Mouse (Mus musculus) lung, embryonic 15.5 days (tissue): Measurements from ENCODE around the gene Dnah7a. TPM values are rescaled to one million over a fixed set of nuclear protein-coding genes. Genes with fewer than 3 reads are reported as not detected.
"Not testable (repeated sequence)": the region's sequence is repeated elsewhere in the genome, so short reads cannot be mapped to it uniquely, and the experiment has no call there.

Experiments used
- ATAC-seq: fragments of 200-750 bp; cut with Nextera tagmentation; 2 replicates; pipeline ENCODE4 v1.8.0; 2017; ENCODE audit warnings: moderate number of reproducible peaks, borderline replicate concordance; ENCODE audit not compliant: low FRiP score, low TSS enrichment; ENCODE audit errors: extremely low read depth
- H3K27ac ChIP-seq: fragments of 300-500 bp; sonication (generic); 2 replicates; pipeline ENCODE4 v1.5.1; 2015; ENCODE audit warnings: moderate library complexity, mild to moderate bottlenecking, inconsistent platforms
- H3K27me3 ChIP-seq: fragments of 300-500 bp; sonication (generic); 2 replicates; pipeline ENCODE4 v1.6.1; 2015; ENCODE audit warnings: inconsistent platforms
- H3K36me3 ChIP-seq: fragments of 300-500 bp; sonication (generic); 2 replicates; pipeline ENCODE4 v1.6.1; 2015; ENCODE audit warnings: inconsistent platforms
- H3K4me1 ChIP-seq: fragments of 300-500 bp; sonication (generic); 2 replicates; pipeline ENCODE4 v1.6.1; 2015; ENCODE audit warnings: inconsistent platforms
- H3K4me2 ChIP-seq: fragments of 300-500 bp; sonication (generic); 2 replicates; pipeline ENCODE4 v1.6.1; 2015; ENCODE audit warnings: inconsistent platforms, mild to moderate bottlenecking, moderate library complexity
- H3K4me3 ChIP-seq: fragments of 300-500 bp; sonication (generic); 2 replicates; pipeline ENCODE4 v1.5.1; 2015; ENCODE audit warnings: mild to moderate bottlenecking, inconsistent platforms
- H3K9ac ChIP-seq: fragments of 300-500 bp; sonication (generic); 2 replicates; pipeline ENCODE4 v1.6.1; 2015; ENCODE audit warnings: inconsistent platforms
- H3K9me3 ChIP-seq: fragments of 300-500 bp; sonication (generic); 2 replicates; pipeline ENCODE4 v1.6.1; 2016; ENCODE audit warnings: inconsistent platforms
- WGBS: fragments of 180-500 bp; shearing (Covaris S2); methylation state at CpG from one replicate; pipeline ENCODE4 v1.1.7; 2015; 5-methylcytosine and 5-hydroxymethylcytosine counted together
- polyA plus RNA-seq: library from polyadenylated mRNA; unstranded; fragments of >200 nt; fragmentation: Nextera tagmentation; extraction: Ambion mirVana; gene quantifications from 2 replicates; pipeline ENCODE4 v1.2.1, GENCODE M21; 2015

Dnah7a gene
- 1.8 and 2.0 TPM in 2 replicates for polyA plus RNA-seq

GRCm38 (mm10) chr1:53706431-53707361 is at the start of gene Dnah7a:
Dnah7a (minus strand) TSS chr1:53706784.
- Histone ChIP-seq H3K9ac (peak within 1 kb of the TSS; percentile 23; the same call in 1 of the 2 replicates), H3K4me1 (peaks cover 3% of the 10 kb centered on the region; the same call in 1 of the 2 replicates), H3K36me3 (no peaks in the 10 kb centered on the region), H3K9me3 (no peaks in the 10 kb centered on the region), H3K4me3 (peak within 1 kb of the TSS; percentile 46), H3K27me3 (no peaks in the 10 kb centered on the region), H3K27ac (no peak within 1 kb of the TSS), H3K4me2 (peak within 1 kb of the TSS; percentile 86)
- WGBS: 16% methylated on average over 42 of the region's 42 CpGs
- ATAC-seq: peak; percentile 77; the same call in 1 of the 2 replicates

DNA sequence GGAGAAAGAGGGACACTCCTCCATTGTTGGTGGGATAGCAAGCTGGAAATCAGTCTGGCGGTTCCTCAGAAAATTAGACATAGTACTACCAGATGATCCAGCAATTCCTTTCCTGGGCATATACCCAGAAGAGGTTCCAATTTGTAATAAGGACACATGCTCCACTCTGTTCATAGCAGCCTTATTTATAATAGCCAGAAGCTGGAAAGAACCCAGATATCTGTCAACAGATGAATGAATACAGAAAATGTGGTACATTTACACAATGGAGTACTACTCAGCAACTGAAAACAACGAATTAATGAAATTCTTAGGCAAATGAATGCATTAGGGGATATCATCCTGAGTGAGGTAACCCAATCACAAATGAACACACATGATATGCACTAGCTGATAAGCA is 46.9 kb upstream of the Dnah7a start:
- not testable (repeated sequence) for H3K9ac ChIP-seq, H3K27ac ChIP-seq, H3K36me3 ChIP-seq, H3K4me3 ChIP-seq, H3K4me1 ChIP-seq, ATAC-seq, H3K4me2 ChIP-seq, H3K27me3 ChIP-seq, H3K9me3 ChIP-seq
- 91% methylated on average over 2 of the region's 2 CpGs for WGBS

DNA sequence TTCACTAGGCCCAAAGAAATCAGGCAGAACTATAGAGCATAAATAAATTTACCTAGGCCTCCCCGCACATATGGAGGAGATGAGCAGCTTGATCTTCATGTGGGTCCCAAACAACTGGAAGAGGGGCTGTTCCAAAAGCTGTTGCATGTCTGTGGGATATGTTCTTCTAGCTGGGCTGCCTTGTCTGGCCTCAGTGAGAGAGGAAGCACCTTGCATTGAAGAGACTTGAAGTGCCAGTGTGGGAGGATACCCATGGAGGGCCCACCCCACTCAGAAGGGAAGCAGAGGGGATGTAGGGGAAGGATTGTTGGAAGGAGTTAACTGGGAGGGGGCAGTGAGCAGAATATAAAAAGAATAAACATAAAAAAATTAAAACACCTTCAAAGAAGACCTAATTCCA is 44.6 kb upstream of the Dnah7a start:
- H3K4me1 ChIP-seq: no peaks in the 10 kb centered on the region
- no peaks in the 10 kb centered on the region for H3K9me3 ChIP-seq
- WGBS: 79% methylated on average over 1 of the region's 1 CpGs
- no peak overlapping the region for H3K27ac ChIP-seq
- H3K9ac ChIP-seq: no peak overlapping the region
- no peak overlapping the region for H3K4me3 ChIP-seq
- no peak for ATAC-seq
- no peaks in the 10 kb centered on the region for H3K27me3 ChIP-seq
- no peak overlapping the region for H3K4me2 ChIP-seq
- H3K36me3 ChIP-seq: no peaks in the 10 kb centered on the region

DNA sequence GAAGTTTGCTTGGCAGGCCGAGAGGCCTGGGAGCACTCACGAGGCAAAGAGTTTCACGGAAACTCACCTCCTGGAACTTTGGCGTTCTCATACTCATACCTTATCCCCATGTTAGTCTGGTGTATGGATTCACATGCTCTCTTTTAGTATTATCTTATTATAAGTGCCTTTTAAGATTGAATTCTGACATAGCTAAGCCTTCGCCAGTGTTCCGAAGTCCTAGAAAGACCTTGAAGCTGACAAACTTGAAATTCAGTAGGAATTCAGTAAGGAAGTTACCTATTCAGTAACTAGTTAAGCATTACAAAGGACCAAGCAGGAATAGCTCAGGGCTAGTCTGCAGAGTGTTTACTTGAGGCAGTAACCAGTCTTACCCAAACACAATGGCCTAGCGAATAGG is 44.1 kb upstream of the Dnah7a start:
- not testable (repeated sequence) for H3K27me3 ChIP-seq, H3K36me3 ChIP-seq, H3K9ac ChIP-seq, H3K27ac ChIP-seq, H3K4me1 ChIP-seq, H3K4me3 ChIP-seq, H3K4me2 ChIP-seq, ATAC-seq, H3K9me3 ChIP-seq
- WGBS: 84% methylated on average over 7 of the region's 7 CpGs

GRCm38 (mm10) chr1:53749881-53750385 is 43.3 kb upstream of the Dnah7a start:
- not testable (repeated sequence) for H3K36me3 ChIP-seq, H3K27ac ChIP-seq, H3K9me3 ChIP-seq, H3K9ac ChIP-seq, H3K4me3 ChIP-seq, H3K4me2 ChIP-seq, H3K27me3 ChIP-seq, H3K4me1 ChIP-seq, ATAC-seq
- WGBS: 83% methylated on average over 1 of the region's 1 CpGs

- Histone ChIP-seq H3K4me1 (no peaks in the 10 kb centered on the region), H3K36me3 (no peaks in the 10 kb centered on the region), H3K27ac (no peak overlapping the region), H3K27me3 (no peaks in the 10 kb centered on the region), H3K9me3 (no peaks in the 10 kb centered on the region), H3K4me3 (no peak overlapping the region), H3K4me2 (no peak overlapping the region), H3K9ac (no peak overlapping the region)
- ATAC-seq: no peak
- 34% methylated on average over 8 of the region's 11 CpGs for WGBS
These were observed 42.0 kb upstream of the Dnah7a start for GRCm38 (mm10) chr1:53748571-53748970.

DNA sequence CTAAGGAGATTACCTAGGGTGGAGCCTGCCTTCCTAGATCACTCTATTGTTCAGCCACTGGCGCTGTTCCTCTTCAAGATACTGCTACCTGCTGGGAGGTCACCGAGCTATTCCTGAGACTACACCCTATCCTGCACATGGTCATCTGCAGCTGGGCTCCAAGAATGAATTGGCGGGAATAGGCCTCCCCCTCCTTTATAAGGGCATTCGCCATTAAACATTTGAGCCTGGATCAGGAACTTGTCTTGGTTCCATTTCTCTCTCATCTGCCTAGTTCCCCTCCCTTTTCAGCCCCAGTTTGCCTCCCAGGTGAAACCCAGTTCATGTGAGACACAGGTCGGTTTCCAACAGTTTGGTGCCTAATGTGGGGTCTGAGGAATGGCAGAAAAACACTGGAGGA is 39.4 kb upstream of the Dnah7a start:
- ATAC-seq: no peak
- H3K9me3 ChIP-seq: no peaks in the 10 kb centered on the region

GRCm38 (mm10) chr1:53741742-53742458 is 35.3 kb upstream of the Dnah7a start:
- no peaks in the 10 kb centered on the region for H3K9me3 ChIP-seq
- H3K4me1 ChIP-seq: no peaks in the 10 kb centered on the region
- WGBS: 68% methylated on average over 3 of the region's 3 CpGs
- H3K9ac ChIP-seq: no peak overlapping the region
- ATAC-seq: no peak
- H3K27me3 ChIP-seq: no peaks in the 10 kb centered on the region
- no peaks in the 10 kb centered on the region for H3K36me3 ChIP-seq
- H3K27ac ChIP-seq: no peak overlapping the region
- H3K4me2 ChIP-seq: no peak overlapping the region
- no peak overlapping the region for H3K4me3 ChIP-seq

More for the DNA sequence above, 39.4 kb upstream of the Dnah7a start:
- Histone ChIP-seq H3K4me1 (no peaks in the 10 kb centered on the region), H3K36me3 (no peaks in the 10 kb centered on the region), H3K4me3 (no peak overlapping the region), H3K27ac (no peak overlapping the region), H3K27me3 (no peaks in the 10 kb centered on the region), H3K4me2 (no peak overlapping the region), H3K9ac (no peak overlapping the region)
- 75% methylated on average over 5 of the region's 5 CpGs for WGBS

DNA sequence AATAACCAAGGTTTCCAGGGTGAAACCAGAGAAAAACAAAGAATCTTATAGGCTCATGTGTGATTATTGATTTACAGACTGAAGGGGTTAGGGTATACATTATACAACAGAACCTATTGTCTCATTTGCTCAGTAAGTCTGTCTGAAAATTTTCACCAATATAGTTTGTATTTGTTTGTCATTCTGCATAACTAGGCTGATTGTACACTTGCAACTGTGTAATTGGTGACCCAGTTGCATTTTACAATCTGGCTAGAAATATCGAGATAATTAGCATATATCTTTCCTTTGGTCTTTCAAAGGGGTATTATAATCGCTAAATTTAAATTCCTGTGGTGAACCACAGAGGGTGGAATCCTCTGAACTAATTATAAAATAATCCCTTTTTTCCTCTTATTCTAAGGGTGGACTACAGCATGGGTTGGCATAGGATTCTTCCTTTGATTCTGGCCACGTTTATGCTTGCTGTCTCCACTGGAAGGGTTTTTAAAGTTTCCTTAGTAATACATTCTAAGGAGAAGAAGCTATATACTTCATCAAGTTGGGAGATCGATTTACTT is 34.3 kb upstream of the Dnah7a start:
- WGBS: 82% methylated on average over 4 of the region's 4 CpGs
- Histone ChIP-seq H3K4me1 (no peaks in the 10 kb centered on the region), H3K9me3 (no peaks in the 10 kb centered on the region), H3K4me3 (no peak overlapping the region), H3K27ac (no peak overlapping the region), H3K4me2 (no peak overlapping the region), H3K36me3 (no peaks in the 10 kb centered on the region), H3K9ac (no peak overlapping the region), H3K27me3 (no peaks in the 10 kb centered on the region)
- no peak for ATAC-seq

DNA sequence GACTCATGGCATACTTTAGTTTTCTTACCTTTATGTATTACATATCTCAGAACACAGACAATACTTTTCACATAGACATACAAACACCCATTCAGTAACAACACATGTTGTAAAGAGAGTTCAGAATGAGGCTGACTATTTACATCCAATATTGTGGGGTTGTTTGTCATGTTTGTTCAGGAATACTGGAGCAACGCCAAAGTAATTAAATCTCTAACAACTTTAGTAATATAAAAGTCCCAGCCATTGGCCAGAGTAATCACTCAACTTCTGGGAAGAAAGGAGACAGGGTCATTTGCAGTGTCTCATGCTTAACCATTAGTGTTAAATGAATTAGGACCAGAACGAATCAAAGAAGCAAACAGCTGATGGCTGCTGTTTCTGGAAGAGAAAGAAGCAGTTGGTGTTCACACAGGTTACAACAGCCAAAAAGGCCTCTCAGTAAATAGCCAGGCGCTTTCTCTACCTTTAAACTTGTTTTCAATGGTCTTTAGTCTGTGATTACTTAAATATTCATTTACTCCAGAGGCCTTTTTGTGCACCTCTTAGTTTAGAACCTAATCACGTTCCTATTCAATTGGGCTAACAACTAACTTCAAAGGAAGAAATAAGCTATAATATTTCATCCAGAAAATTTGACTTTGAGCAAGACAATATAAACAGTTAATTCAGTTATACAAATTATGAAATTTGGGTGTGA is 33.6 kb upstream of the Dnah7a start:
- ATAC-seq, H3K27me3 ChIP-seq, H3K4me2 ChIP-seq, H3K9ac ChIP-seq, H3K4me3 ChIP-seq, H3K36me3 ChIP-seq, H3K9me3 ChIP-seq, H3K27ac ChIP-seq, H3K4me1 ChIP-seq: not testable (repeated sequence)
- 69% methylated on average over 4 of the region's 4 CpGs for WGBS

DNA sequence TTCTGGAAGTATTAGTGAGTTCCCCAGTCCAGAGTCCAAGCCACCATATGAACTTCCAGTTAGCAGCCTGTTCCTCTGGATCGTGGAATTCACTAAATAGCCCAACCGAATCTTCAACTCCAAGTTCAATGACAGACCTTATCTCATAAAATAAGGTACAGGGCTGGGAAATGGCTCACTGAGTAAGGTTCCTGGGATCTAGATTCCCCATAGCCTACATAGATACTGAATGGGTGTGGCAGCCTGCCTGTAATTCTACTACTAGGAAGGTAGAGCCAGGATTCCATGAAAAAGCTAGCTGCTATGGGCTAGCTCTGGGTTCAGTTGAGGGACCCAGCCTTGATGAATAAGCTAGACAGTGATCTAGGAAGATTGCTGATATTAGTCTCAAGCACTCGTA is 30.0 kb upstream of the Dnah7a start:
- 92% methylated on average over 3 of the region's 3 CpGs for WGBS
- Histone ChIP-seq H3K9me3 (no peaks in the 10 kb centered on the region), H3K9ac (no peak overlapping the region), H3K4me2 (no peak overlapping the region), H3K27ac (no peak overlapping the region), H3K4me3 (no peak overlapping the region), H3K36me3 (no peaks in the 10 kb centered on the region), H3K4me1 (no peaks in the 10 kb centered on the region), H3K27me3 (no peaks in the 10 kb centered on the region)
- ATAC-seq: no peak
